Mouse (Mus musculus): Measurements from ENCODE around the gene Slc2a9. TPM values are rescaled to one million over a fixed set of nuclear protein-coding genes. Genes with fewer than 3 reads are reported as not detected.

Slc2a9 gene
- 0.80 and 0.88 TPM in 2 replicates for polyA plus RNA-seq (2015; fragmentation: Nextera tagmentation; extraction: Ambion mirVana)

DNA sequence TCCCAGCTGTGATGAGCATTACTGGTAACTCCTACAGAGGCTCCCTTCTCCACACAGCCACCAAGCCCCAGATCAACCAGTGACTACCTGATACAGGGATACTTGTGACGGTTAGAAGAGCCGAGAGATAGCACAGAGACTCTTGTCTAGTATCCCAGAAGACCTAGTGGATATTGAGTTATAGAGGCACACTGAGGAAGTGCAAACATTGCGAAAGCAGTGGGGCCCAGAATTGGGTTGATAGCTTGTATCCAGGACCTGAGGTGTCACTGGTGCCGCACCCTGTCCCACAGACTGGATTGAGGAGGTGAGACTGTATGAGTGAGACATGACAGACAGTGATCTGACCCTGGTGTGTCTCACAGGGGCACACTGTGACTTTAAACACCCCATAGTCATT, at the start of gene Slc2a9:
Gene Slc2a9, minus strand, starts transcription at position 152 of the 400 bp plus-strand sequence.
- DNase-seq (no peak), ATAC-seq (ENCODE audit: low read depth) (no peak)
- H3K4me3 ChIP-seq (replicated peaks) = no peak within 1 kb of the TSS
- no peaks in the 10 kb centered on the region for H3K36me3 ChIP-seq
- 0 out of 2 replicates have a peak within 1 kb of the TSS, but pooled peaks have one; percentile 21 for H3K4me2 ChIP-seq
- H3K4me1 ChIP-seq (replicated peaks) = peaks cover 95% of the 10 kb centered on the region
- H3K27me3 ChIP-seq = no peaks in the 10 kb centered on the region
- peak within 1 kb of the TSS; percentile 95 for H3K27ac ChIP-seq
- H3K9ac ChIP-seq = no peak within 1 kb of the TSS
- WGBS (ENCODE audit: insufficient replicate concordance) = 44% methylated on average over 4 of the region's 4 CpGs
- H3K9me3 ChIP-seq (replicated peaks) = no peaks in the 10 kb centered on the region

DNA sequence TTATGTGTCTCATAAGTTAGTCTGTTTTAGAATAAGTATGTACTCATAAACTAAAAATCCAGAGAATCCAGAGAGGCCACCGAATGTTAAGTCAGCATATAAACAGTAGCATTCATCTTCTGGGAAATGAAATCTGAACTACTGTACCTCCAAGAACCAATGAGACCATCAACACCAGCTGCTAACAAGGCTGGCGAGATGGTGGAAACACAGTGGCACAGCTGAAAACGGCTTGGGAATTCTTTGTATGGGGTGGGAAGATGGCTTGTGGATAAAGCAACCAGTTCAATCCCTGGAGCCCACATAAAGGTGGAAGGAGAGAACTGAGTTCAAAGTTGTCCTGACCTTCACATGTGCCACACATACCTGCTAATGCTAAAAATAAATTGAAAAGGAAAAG, 49.7 kb upstream of the Slc2a9 start:
- no peak overlapping the region for H3K9ac ChIP-seq
- 64% methylated on average over 3 of the region's 3 CpGs for WGBS (ENCODE audit: insufficient replicate concordance)
- H3K4me2 ChIP-seq = no peak overlapping the region
- H3K27me3 ChIP-seq = no peaks in the 10 kb centered on the region
- no peaks in the 10 kb centered on the region for H3K9me3 ChIP-seq (replicated peaks)
- no peak overlapping the region for H3K4me3 ChIP-seq (replicated peaks)
- ATAC-seq (ENCODE audit: low read depth) (no peak), DNase-seq (no peak)
- peaks cover 56% of the 10 kb centered on the region for H3K4me1 ChIP-seq (replicated peaks)
- H3K27ac ChIP-seq = no peak overlapping the region
- peaks cover 86% of the 10 kb centered on the region for H3K36me3 ChIP-seq

DNA sequence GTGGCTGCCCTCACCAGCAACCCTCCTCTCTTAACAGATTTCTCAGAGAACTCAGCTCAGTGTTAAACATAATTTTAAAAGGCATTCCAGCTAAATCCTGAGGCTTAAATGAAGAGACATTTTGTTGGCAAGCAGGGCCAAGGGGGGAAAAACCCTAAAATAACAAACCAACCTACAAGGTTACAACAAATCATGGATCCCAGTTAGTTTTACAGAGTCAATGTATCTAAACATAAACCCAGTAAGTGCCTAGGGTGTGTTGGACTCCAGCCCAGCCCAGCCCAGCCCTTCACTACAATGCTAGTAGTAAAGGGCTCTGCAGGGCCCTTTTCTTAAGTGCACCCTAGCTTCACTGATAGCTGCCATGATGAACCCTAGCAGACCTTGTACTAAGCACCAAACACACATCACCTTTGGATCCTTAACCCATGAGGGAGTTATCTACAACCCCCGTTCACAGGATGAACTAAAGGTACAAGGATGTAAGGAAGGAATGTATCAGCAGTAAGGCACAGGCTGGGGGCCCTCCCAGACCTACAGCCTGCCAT, 47.4 kb upstream of the Slc2a9 start:
- Histone ChIP-seq H3K27me3 (no peaks in the 10 kb centered on the region), H3K9me3 (replicated peaks) (no peaks in the 10 kb centered on the region), H3K9ac (no peak overlapping the region), H3K4me1 (replicated peaks) (peaks cover 40% of the 10 kb centered on the region), H3K4me2 (no peak overlapping the region), H3K4me3 (replicated peaks) (no peak overlapping the region), H3K27ac (peak overlapping the region; percentile 53; the same call in 1 of the 2 replicates), H3K36me3 (peaks cover 88% of the 10 kb centered on the region)
- no peak for ATAC-seq (ENCODE audit: low read depth)
- DNase-seq = no peak
- WGBS (ENCODE audit: insufficient replicate concordance) = 80% methylated on average over 1 of the region's 1 CpGs

DNA sequence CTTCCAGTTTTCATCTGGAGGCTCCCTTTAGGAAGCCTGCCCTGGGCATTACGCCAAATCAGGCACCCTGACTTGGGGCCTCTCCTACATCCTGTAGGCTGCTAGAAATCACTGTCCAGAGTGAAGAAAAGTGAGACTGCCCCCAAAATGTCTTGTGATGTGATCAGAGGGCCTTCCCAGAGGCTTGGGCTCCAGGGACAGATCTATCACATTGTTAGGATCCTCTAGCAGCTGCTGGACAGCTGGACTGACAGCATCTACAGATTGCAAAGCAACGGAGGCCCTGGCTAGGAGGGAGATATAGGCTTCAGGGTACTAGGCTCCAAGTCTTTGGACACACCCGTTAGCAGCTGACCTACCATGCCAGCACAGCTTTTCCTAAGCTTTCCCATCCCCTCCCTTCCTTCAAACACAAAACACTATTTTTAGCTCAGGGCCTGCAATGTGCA, 46.5 kb upstream of the Slc2a9 start:
- Histone ChIP-seq H3K27me3 (no peaks in the 10 kb centered on the region), H3K27ac (peak overlapping the region; percentile 53), H3K4me3 (replicated peaks) (no peak overlapping the region), H3K9ac (no peak overlapping the region), H3K4me2 (no peak overlapping the region), H3K36me3 (peaks cover 88% of the 10 kb centered on the region), H3K9me3 (replicated peaks) (no peaks in the 10 kb centered on the region), H3K4me1 (replicated peaks) (peaks cover 32% of the 10 kb centered on the region)
- ATAC-seq (ENCODE audit: low read depth) = no peak
- no peak for DNase-seq
- WGBS (ENCODE audit: insufficient replicate concordance) = 62% methylated on average over 3 of the region's 3 CpGs

DNA sequence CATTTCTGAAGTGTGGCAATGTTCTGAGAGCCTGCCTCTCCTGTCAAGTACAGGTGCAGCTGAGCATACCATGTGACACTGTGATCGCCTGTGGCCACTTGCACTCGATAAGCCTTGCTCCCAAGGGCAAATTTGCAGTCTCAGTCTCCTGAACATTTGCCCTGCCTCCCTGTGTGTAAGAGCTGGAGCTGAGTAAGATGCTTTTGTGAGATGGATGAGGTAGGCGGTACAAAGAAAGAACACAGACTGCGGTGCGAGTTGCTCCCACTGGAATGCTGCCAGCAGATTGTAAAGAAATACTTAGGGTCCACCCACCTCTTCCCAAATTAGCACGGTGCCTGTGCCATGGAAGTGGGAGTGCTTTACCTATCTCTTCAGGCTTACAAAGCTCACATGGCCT, 44.4 kb upstream of the Slc2a9 start:
- no peak for ATAC-seq (ENCODE audit: low read depth)
- H3K27ac ChIP-seq = no peak overlapping the region
- no peak for DNase-seq

DNA sequence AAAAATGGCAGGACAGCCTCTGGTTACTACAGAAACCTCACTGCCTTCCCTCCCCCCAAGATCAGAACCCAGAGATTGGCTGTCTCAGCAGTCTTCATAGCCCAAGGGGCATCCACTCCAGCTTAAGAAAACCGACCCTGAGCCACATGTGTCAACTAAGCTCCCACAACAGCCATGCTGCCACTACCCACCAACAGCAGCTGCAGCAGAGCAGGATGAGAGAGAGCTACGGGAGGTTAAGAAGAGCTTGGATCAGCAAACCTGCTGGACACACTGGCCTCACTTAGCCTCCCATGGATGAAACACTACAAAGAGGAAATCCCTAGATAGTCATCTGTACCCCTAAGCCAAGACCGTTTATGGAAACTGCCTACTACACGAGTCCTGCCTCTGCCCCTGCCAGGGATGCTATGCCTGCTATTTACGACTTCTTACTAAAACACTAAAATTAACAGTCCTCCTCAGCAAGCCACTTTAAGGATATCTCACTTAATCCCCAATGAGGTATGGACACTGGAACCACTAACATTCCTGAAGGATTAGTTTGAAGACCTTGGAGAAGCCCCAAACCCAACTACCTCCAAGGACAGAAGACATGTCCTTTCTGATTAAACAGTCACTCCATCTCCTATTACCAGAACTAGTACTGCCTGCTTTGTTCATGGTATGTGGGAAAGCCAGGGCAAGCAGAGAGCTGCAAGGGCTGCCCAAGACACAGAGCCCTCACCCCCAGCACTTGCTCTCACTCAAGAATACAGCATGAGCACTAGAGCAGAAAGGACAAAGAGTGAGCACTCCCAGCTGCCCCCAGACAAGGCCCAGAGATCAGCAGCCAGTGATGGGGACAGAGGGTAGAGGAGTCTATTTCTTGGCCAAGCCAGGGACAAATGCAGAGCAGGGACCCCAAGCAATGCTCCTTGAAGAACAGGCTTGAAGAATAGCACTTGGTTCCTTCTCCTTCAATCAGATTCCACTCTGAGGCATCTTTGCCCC, 41.8 kb upstream of the Slc2a9 start:
- ATAC-seq (ENCODE audit: low read depth) = no peak
- Histone ChIP-seq H3K4me3 (replicated peaks) (no peak overlapping the region), H3K27me3 (no peaks in the 10 kb centered on the region), H3K36me3 (peaks cover 99% of the 10 kb centered on the region), H3K4me1 (replicated peaks) (peaks cover 17% of the 10 kb centered on the region; the same call in 1 of the 2 replicates), H3K27ac (no peak overlapping the region), H3K9ac (no peak overlapping the region), H3K4me2 (no peak overlapping the region), H3K9me3 (replicated peaks) (no peaks in the 10 kb centered on the region)
- DNase-seq = no peak
- WGBS (ENCODE audit: insufficient replicate concordance) = 67% methylated on average over 5 of the region's 5 CpGs

More for the DNA sequence above, 44.4 kb upstream of the Slc2a9 start:
- Histone ChIP-seq H3K9ac (no peak overlapping the region), H3K27me3 (no peaks in the 10 kb centered on the region), H3K36me3 (peaks cover 97% of the 10 kb centered on the region), H3K9me3 (replicated peaks) (no peaks in the 10 kb centered on the region), H3K4me2 (no peak overlapping the region), H3K4me3 (replicated peaks) (no peak overlapping the region), H3K4me1 (replicated peaks) (peaks cover 26% of the 10 kb centered on the region)
- WGBS (ENCODE audit: insufficient replicate concordance) = 83% methylated on average over 6 of the region's 6 CpGs

DNA sequence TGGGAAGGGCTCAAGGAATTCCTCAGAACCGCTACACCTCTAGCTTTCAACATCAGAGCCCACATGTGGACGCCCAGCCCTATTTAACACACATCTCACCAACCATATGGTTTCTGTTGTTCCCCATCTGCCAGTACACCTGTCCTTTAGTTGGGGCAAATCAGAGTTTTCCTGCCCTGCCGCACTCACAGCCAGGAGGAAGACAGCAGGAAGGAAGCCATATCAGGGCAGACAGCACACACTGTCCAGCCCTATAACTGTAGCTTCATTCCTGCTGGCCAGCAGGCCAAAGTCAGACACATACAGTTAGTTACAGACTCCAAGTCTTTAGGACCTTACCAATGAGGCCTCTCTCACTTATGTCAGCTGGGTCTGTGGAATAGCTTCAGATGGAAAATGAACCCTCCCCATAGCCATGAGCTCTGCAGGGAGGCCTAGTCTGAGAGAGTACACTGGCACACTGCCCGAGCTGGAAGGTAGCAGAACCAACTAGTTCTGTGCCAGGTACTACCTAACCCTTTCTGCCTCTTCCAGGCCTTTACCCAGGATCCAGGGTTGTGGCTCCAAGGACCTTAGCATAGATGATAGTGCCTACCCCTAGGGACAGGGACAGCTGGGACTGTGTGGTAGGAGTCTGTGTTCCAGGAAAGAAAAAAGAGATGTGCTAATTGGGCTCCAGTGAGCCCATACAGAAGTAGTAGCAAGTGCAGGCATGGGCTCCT, 40.7 kb upstream of the Slc2a9 start:
- ATAC-seq (ENCODE audit: low read depth) = no peak
- Histone ChIP-seq H3K9ac (no peak overlapping the region), H3K9me3 (replicated peaks) (no peaks in the 10 kb centered on the region), H3K27me3 (no peaks in the 10 kb centered on the region), H3K36me3 (peaks cover 99% of the 10 kb centered on the region), H3K27ac (no peak overlapping the region), H3K4me3 (replicated peaks) (no peak overlapping the region), H3K4me1 (replicated peaks) (peaks cover 10% of the 10 kb centered on the region; the same call in 1 of the 2 replicates), H3K4me2 (no peak overlapping the region)
- WGBS (ENCODE audit: insufficient replicate concordance) = 83% methylated on average over 4 of the region's 4 CpGs
- DNase-seq = no peak

DNA sequence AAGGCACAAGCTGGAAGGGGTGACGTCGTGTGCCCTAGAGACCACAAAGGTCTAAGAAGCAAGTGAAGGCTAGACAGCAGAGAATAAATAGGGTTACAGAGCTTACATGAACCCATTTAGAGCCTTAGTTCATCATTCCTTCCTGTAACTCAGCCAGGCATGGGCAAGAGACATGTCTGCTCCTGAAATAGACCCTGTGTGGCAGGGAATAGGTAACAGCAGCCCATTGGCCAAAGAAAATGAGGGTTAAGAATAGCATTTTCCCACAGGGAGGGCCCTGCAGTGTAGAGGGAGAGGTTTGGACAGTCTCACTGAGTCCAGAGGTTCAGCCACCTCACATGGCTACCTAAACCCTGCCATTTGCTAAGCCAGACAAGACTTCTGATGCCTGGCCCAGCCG, 38.8 kb upstream of the Slc2a9 start:
- H3K27ac ChIP-seq = no peak overlapping the region
- no peaks in the 10 kb centered on the region for H3K9me3 ChIP-seq (replicated peaks)
- no peak overlapping the region for H3K4me3 ChIP-seq (replicated peaks)
- H3K36me3 ChIP-seq = peaks cover 99% of the 10 kb centered on the region
- no peak overlapping the region for H3K9ac ChIP-seq
- no peak for DNase-seq
- no peak for ATAC-seq (ENCODE audit: low read depth)
- 81% methylated on average over 3 of the region's 3 CpGs for WGBS (ENCODE audit: insufficient replicate concordance)
- H3K4me2 ChIP-seq = no peak overlapping the region
- H3K4me1 ChIP-seq (replicated peaks) = peaks cover 10% of the 10 kb centered on the region; the same call in 1 of the 2 replicates
- no peaks in the 10 kb centered on the region for H3K27me3 ChIP-seq

DNA sequence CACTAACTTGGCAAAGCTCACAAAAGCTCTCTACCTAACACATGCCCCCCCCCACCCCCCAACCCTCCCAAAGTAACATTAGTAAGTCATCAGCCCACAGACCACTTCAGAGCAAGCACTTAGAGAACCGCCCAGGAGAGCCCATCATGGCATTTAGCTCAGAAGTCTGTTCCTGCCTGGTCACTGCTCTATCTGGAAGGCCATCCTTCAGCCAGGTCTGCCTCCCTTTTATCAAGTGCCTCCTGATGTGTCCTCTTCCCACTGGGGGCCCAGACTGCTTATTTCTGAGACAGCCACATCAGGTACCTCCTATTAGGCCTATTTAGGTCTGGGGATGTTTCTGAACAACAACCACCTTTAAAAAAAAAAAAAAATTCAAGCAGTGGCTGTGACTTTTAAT, 38.0 kb upstream of the Slc2a9 start:
- peak; percentile 63 for ATAC-seq (ENCODE audit: low read depth)
- Histone ChIP-seq H3K27me3 (no peaks in the 10 kb centered on the region), H3K4me1 (replicated peaks) (peaks cover 10% of the 10 kb centered on the region; the same call in 1 of the 2 replicates)

DNA sequence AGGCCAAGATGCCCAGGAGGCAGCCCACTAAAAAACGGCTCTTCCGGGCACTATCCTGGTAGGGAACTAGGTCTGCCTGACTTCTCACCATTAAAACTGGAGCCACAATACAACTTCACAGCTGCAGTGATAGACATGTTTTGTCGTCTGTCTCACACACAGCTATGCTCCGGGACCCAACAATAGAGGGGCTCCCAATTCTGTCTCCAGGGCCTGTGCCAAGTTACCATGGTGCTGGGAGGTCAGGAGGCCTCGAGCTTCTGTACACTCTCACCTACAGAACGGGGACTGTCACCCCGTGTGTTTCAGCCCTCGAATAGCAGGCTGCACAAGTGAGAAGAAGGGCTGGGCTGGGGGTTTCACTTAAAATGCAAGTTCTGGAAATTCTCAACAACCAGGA, 35.6 kb upstream of the Slc2a9 start:
- WGBS (ENCODE audit: insufficient replicate concordance) = 85% methylated on average over 8 of the region's 8 CpGs
- H3K27me3 ChIP-seq = no peaks in the 10 kb centered on the region
- H3K9ac ChIP-seq = no peak overlapping the region
- no peak overlapping the region for H3K4me2 ChIP-seq
- no peak for DNase-seq
- no peak overlapping the region for H3K4me3 ChIP-seq (replicated peaks)
- no peak overlapping the region for H3K27ac ChIP-seq
- peaks cover 99% of the 10 kb centered on the region for H3K36me3 ChIP-seq
- no peaks in the 10 kb centered on the region for H3K9me3 ChIP-seq (replicated peaks)
- H3K4me1 ChIP-seq (replicated peaks) = 0 out of 2 replicates have a peak, but pooled peaks cover 5% of the 10 kb centered on the region
- ATAC-seq (ENCODE audit: low read depth) = no peak

More for the DNA sequence above, 38.0 kb upstream of the Slc2a9 start:
- Histone ChIP-seq H3K9ac (no peak overlapping the region), H3K4me2 (no peak overlapping the region), H3K36me3 (peaks cover 99% of the 10 kb centered on the region), H3K4me3 (replicated peaks) (no peak overlapping the region), H3K27ac (no peak overlapping the region), H3K9me3 (replicated peaks) (no peaks in the 10 kb centered on the region)
- 58% methylated on average over 1 of the region's 1 CpGs for WGBS (ENCODE audit: insufficient replicate concordance)
- DNase-seq = no peak

DNA sequence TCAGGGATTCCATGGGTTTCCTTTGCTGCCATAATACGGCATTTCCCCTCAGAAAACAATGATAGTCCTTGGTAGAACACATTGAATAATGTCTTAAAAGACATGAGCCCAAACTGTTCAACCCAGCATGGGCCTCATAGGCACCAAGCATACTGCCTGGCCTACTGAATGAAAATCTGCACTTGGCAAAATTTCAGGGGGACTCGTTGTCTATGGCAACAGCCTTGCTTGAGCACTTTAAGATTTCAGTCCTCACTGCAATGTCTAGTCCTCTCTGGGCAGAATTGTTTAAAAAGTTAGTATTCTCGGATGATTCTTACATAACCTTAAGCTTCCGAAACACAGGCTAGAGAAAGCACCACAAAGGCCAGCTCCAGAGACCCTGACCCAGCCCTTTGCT, 34.9 kb upstream of the Slc2a9 start:
- Histone ChIP-seq H3K4me1 (replicated peaks) (0 out of 2 replicates have a peak, but pooled peaks cover 5% of the 10 kb centered on the region), H3K27me3 (no peaks in the 10 kb centered on the region), H3K4me2 (no peak overlapping the region), H3K4me3 (replicated peaks) (no peak overlapping the region), H3K9me3 (replicated peaks) (no peaks in the 10 kb centered on the region), H3K36me3 (peaks cover 99% of the 10 kb centered on the region), H3K27ac (no peak overlapping the region), H3K9ac (no peak overlapping the region)
- WGBS (ENCODE audit: insufficient replicate concordance) = 81% methylated on average over 4 of the region's 4 CpGs
- ATAC-seq (ENCODE audit: low read depth) (no peak), DNase-seq (no peak)
